Mouse (Mus musculus) adipocyte (in vitro differentiated cells): ENCODE measurements at regions not wholly inside any gene's neighbourhood (a gene's known extent, or its start where the extent isn't known, plus 50 kb on each side); places are given as distances from the start of the nearest gene placed in this dataset.

Source experiments
- DNase-seq: peaks from one replicate; pipeline ENCODE4 v3.0.0-alpha.2; 2016; ENCODE audit warnings: low spot score

DNA sequence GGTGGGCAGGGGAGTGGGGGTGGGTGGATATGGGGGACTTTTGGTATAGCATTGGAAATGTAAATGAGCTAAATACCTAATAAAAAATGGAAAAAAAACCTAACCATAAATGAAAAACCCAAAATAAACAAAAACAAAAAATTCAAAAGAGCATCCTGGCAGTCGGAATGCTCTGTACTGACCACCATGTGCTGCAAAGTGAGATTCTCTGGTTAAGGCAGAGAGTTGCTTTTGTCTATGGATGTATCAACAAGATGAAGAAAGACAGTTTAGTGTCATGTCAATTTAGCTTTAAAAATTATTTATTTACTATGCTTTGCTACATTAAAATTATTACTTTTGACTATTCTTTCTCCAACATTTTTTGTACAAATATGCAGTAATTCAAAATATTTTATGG lies 88.5 kb downstream of the E330014E10Rik start:
- no peak for DNase-seq

- no peak for DNase-seq
These were observed 89.1 kb downstream of the E330014E10Rik start for GRCm38 (mm10) chr5:95864725-95865492.

- DNase-seq, result no peak
These were observed 89.7 kb downstream of the E330014E10Rik start for GRCm38 (mm10) chr5:95865516-95865915.

GRCm38 (mm10) chr5:95866848-95867495 lies 89.8 kb upstream of the Cxcl13 start:
- no peak for DNase-seq

- no peak for DNase-seq
These were observed 86.4 kb upstream of the Cxcl13 start for GRCm38 (mm10) chr5:95870336-95870845.

GRCm38 (mm10) chr5:95874969-95875368 lies 81.8 kb upstream of the Cxcl13 start:
- no peak for DNase-seq

DNA sequence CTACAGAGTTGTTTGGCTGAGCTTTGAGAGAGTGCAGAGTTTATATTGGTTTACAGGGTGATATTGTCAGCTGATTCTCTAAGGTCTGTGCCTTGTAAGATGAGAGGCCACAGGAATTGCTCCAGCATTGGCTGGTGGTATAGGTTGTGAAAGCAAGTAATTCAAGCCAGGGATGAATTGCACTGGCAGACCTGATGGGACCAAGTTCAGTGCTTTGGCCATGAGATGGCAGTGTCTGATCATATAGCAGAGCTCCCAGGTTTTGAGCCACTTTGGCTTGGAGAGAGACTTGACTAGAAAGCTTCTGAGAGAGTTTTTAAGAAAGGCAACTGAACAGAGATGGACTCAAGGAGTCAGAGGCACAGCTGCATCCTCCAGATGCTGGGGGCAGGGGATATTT lies 75.8 kb upstream of the Cxcl13 start:
- peak; percentile 77 for DNase-seq
